Mouse (Mus musculus) embryonic facial prominence, embryonic 13.5 days (tissue): ENCODE results near the gene Satb2. TPM values are rescaled to one million over a fixed set of nuclear protein-coding genes. Genes with fewer than 3 reads are reported as not detected.

Experiments used
- ATAC-seq: fragments of 200-750 bp; cut with Nextera tagmentation; 2 replicates; pipeline ENCODE4 v1.8.0; 2017; ENCODE audit warnings: low read depth; ENCODE audit not compliant: insufficient number of reproducible peaks, insufficient read depth, low FRiP score, low TSS enrichment
- H3K27ac ChIP-seq: fragments of 300-500 bp; sonication (generic); 2 replicates; pipeline ENCODE4 v1.5.1; 2015; ENCODE audit warnings: moderate library complexity, mild to moderate bottlenecking, inconsistent platforms
- H3K27me3 ChIP-seq: fragments of 300-500 bp; sonication (generic); 2 replicates; pipeline ENCODE4 v1.6.1; 2015; ENCODE audit warnings: mild to moderate bottlenecking, inconsistent platforms
- H3K36me3 ChIP-seq: fragments of 300-500 bp; sonication (generic); 2 replicates; pipeline ENCODE4 v1.6.1; 2015; ENCODE audit warnings: mild to moderate bottlenecking, inconsistent platforms
- H3K4me1 ChIP-seq: fragments of 300-500 bp; sonication (generic); 2 replicates; pipeline ENCODE4 v1.6.1; 2015; ENCODE audit warnings: inconsistent platforms
- H3K4me2 ChIP-seq: fragments of 300-500 bp; sonication (generic); 2 replicates; pipeline ENCODE4 v1.6.1; 2015; ENCODE audit warnings: moderate library complexity, mild to moderate bottlenecking, inconsistent platforms
- H3K4me3 ChIP-seq: fragments of 300-500 bp; sonication (generic); 2 replicates; pipeline ENCODE4 v1.5.1; 2015; ENCODE audit warnings: mild to moderate bottlenecking, inconsistent platforms
- H3K9ac ChIP-seq: fragments of 300-500 bp; sonication (generic); 2 replicates; pipeline ENCODE4 v1.6.1; 2015; ENCODE audit warnings: mild to moderate bottlenecking, inconsistent platforms
- H3K9me3 ChIP-seq: fragments of 300-500 bp; sonication (generic); 2 replicates; pipeline ENCODE4 v1.6.1; 2016; ENCODE audit warnings: inconsistent platforms
- WGBS: fragments of 180-500 bp; shearing (Covaris S2); methylation state at CpG from one replicate; pipeline ENCODE4 v1.1.7; 2015; ENCODE audit warnings: mixed read lengths; 5-methylcytosine and 5-hydroxymethylcytosine counted together
- polyA plus RNA-seq: library from polyadenylated mRNA; unstranded; fragments of >200 nt; fragmentation: Nextera tagmentation; extraction: Ambion mirVana; gene quantifications from 2 replicates; pipeline ENCODE4 v1.2.1, GENCODE M21; 2015

Satb2 gene
- polyA plus RNA-seq, 1 experiment from 2014 or later: 23.9 TPM

DNA sequence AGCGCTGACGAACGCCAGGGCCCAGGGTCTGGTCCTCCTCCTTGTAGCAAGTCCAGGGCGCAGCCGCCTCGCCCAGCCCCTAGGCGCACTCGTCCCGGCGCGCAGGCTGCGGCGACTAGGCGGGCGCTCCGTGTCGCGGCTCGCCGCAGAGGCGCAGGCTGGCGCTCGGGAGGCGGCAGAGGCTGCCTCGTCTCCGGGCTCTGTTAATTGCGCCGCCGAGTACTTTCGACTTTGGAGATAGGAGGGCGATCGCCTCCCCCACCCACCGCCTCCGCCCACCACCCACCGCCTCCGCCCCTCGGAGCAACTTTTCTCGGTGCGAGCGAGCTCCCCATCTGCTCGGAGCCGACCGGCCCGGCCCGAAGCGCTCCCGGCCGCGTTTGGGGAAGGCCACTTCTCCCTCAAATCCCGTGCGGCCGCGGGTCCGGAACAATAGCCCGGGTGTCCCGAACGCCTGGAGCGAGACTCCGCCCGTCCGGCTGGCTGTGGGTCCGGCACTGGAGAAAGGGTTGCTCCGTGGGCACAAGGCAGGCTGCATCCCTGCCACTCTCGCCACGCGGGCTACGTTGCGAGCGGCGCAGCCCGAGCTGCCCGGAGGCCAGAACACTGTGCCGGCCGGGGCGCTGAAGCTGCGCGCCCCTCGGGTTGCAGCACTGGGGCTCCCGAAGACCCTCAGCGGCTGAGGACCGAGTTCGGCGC, 6.0 kb downstream of the Satb2 start:
- H3K9ac ChIP-seq: peak overlapping the region; percentile 98
- H3K27ac ChIP-seq: peak overlapping the region; percentile 98
- peak overlapping the region; percentile 86 for H3K4me3 ChIP-seq
- no peaks in the 10 kb centered on the region for H3K36me3 ChIP-seq
- H3K27me3 ChIP-seq: peaks cover 62% of the 10 kb centered on the region
- H3K4me2 ChIP-seq: peak overlapping the region; percentile 85
- WGBS: 1% methylated on average over 80 of the region's 83 CpGs
- peaks cover 24% of the 10 kb centered on the region for H3K4me1 ChIP-seq
- peak; percentile 64 for ATAC-seq
- H3K9me3 ChIP-seq: no peaks in the 10 kb centered on the region

DNA sequence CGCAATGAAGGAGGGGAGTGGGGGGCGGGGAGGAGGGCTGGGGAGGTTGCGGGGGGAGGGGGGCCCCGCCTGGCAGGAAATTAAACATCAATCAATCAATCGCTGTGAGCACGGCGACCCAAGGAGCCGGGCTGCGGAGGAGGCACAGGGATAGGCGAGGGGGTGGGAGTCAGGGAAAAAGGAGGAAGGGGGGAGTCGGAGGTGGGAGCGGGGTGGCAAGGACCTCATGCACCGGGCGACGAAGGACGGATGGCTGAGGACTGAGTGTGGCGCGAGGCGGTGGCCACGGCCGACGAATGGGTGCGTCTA, 6.6 kb downstream of the Satb2 start:
- peaks cover 57% of the 10 kb centered on the region for H3K27me3 ChIP-seq
- ATAC-seq: peak; percentile 39
- 0% methylated on average over 22 of the region's 23 CpGs for WGBS
- H3K9me3 ChIP-seq: no peaks in the 10 kb centered on the region
- H3K9ac ChIP-seq: peak overlapping the region; percentile 98
- H3K4me2 ChIP-seq: peak overlapping the region; percentile 85
- peak overlapping the region; percentile 86 for H3K4me3 ChIP-seq
- H3K36me3 ChIP-seq: no peaks in the 10 kb centered on the region
- peaks cover 19% of the 10 kb centered on the region for H3K4me1 ChIP-seq
- peak overlapping the region; percentile 98 for H3K27ac ChIP-seq

DNA sequence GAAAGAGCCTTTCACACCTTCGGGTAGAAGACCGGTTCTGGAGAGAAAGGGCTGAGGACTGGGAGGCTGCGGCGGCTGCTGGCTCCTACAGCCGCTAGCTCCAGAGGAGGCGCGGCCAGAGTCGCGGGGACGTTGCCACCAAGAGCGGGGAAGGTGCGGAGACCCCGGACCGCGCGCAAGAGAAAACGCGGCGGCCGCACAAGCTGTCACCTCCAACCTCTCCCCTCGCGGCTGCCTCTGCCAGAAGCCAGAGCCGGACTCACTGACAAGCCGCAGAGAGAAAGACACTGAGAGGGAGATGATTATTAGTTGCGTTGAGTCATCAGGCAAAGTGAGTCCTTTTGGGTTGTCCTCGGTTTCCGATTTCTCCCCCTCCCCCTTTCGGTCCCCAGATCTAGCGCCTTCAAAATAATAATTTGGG, 7.0 kb downstream of the Satb2 start:
- Histone ChIP-seq H3K27ac (peak overlapping the region; percentile 98), H3K36me3 (no peaks in the 10 kb centered on the region), H3K4me1 (peaks cover 15% of the 10 kb centered on the region), H3K9ac (peak overlapping the region; percentile 98), H3K27me3 (peaks cover 57% of the 10 kb centered on the region), H3K4me3 (peak overlapping the region; percentile 86), H3K9me3 (no peaks in the 10 kb centered on the region), H3K4me2 (peak overlapping the region; percentile 85)
- WGBS: under 1% methylated on average over 29 of the region's 29 CpGs
- no peak for ATAC-seq

DNA sequence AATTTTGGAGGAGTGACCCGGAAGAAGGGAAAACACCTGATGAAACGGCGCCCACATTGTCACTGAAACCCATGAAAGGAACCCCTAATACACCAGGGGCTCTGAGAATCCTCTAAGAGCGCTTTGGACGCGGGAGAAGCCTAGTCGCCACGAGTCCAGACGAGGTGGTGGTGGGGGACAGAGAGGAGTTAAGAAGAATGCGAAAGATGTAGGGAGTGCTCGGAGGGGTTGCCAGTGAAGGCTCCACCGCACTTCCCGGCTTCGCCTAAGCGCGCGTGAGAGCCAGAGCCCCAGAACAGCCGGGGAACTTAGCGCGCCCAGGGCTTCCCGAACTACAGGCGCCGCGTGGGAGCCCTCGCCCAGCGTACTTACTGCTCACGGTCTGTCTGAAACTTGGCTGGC, 7.7 kb downstream of the Satb2 start:
- peak overlapping the region; percentile 86 for H3K4me3 ChIP-seq
- H3K27me3 ChIP-seq: peaks cover 51% of the 10 kb centered on the region
- H3K9me3 ChIP-seq: no peaks in the 10 kb centered on the region
- H3K4me1 ChIP-seq: peaks cover 10% of the 10 kb centered on the region
- H3K27ac ChIP-seq: peak overlapping the region; percentile 98
- H3K9ac ChIP-seq: peak overlapping the region; percentile 98
- ATAC-seq: no peak
- WGBS: under 1% methylated on average over 27 of the region's 27 CpGs
- no peaks in the 10 kb centered on the region for H3K36me3 ChIP-seq
- H3K4me2 ChIP-seq: peak overlapping the region; percentile 85

DNA sequence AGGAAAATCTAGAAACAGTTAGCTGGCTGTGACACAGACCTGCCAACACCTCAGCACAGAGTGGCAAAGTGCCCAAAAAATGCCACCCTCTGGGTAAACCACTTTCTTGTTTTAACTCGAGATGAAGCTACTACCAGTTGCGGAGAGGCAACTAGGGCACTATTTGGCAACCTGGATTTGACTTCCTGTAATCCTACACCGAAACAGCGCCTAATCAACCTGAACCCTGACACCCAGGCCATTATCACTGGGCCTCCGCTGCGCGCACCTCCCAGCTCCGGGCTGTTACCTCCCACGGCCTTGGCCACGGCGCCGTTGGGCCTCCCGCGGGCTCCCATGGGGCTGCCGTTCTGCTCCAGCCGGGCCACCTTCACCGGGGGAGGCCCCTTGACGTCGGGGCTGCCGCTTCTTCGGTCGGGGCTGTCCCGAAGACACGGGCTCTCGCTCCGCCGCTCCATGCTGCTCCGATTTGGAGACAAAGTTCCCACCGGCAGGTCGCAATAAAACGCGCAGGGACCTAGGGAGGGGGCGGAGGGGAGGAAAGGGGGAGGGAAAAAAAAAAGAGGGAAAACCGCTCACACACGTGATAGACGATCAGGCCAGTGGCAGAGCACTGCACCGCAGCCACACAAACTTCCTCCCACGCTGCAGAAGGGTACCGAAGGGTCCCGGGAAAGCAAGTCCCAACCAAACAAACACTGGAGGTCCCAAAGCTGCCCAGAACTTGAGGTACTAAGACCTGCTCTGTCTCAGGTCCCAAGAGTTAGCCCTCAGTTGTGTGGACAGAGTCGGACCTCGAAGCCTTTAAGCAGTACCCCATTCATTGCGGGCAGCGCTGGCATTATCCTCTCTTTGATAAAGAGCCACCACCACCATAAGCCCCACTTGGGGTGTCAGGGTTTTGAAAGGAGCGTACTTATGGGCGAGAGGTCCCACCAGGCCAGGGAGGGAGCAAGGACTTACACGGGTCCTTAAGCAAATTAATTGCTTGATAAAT, 8.8 kb downstream of the Satb2 start:
- Histone ChIP-seq H3K4me2 (peak overlapping the region; percentile 85), H3K4me3 (peak overlapping the region; percentile 86), H3K27ac (peak overlapping the region; percentile 98), H3K9ac (peak overlapping the region; percentile 98), H3K36me3 (no peaks in the 10 kb centered on the region), H3K27me3 (peaks cover 45% of the 10 kb centered on the region), H3K9me3 (no peaks in the 10 kb centered on the region), H3K4me1 (peaks cover 10% of the 10 kb centered on the region)
- WGBS: 1% methylated on average over 47 of the region's 47 CpGs
- ATAC-seq: no peak; the same call in 1 of the 2 replicates

DNA sequence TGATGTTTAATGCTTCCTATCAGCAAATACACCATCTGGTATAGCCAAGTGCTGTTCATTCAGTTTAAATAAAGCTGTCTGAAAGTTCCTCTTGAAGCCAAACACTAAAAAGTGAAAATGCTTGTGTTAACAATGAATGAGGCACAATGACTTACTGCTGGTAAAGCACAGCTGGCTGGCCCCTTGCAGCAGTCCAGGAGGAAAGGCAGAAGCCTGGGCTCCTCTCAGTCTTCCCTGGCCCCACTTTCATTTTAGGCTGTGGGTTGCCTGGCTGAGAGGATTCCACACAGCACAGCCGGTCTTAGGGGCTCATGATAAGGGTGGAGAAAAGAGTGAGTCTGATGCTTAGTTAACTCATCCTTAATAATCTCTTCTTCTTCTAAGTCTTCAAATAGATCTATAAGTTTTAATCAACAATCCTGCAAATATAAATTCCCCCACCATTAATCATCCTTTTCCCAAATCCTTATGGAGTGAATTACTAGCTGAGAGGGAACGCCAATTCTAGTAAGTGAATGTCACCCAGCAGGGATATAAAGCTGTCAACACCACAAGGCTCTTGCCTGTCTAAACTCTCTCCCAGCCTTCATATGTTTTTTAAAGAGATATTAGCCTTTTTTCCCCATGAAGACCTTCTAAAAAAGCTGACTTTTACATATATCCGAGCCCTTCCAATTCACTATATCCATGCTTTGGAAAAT, 12.4 kb downstream of the Satb2 start:
- peaks cover 10% of the 10 kb centered on the region for H3K4me1 ChIP-seq
- peak overlapping the region; percentile 48 for H3K4me2 ChIP-seq
- no peaks in the 10 kb centered on the region for H3K36me3 ChIP-seq
- peaks cover 39% of the 10 kb centered on the region for H3K27me3 ChIP-seq
- peak overlapping the region; percentile 31 for H3K4me3 ChIP-seq
- ATAC-seq: no peak
- H3K27ac ChIP-seq: peak overlapping the region; percentile 40; the same call in 1 of the 2 replicates
- no peaks in the 10 kb centered on the region for H3K9me3 ChIP-seq
- 43% methylated on average over 3 of the region's 3 CpGs for WGBS
- peak overlapping the region; percentile 62 for H3K9ac ChIP-seq

DNA sequence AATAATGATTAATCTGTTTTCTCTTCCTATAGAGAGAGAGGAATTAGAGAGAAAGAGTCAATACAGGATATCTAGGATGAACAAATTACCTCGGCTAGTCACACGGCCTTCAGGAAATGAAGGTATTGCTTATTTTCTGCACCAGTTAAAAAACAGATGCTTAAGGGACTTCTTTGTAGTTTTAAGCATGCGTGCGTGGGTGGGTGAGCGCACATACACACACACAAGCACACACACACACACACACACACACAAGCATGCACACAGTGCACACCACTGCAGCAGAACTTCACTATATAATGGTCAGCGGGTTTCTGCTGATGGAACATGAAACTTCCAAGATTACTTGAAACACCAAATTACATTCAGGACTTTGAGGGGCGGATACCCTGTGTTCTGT, 14.0 kb downstream of the Satb2 start:
- Histone ChIP-seq H3K27me3 (peaks cover 24% of the 10 kb centered on the region), H3K27ac (peak overlapping the region; percentile 44), H3K9ac (no peak overlapping the region), H3K4me2 (peak overlapping the region; percentile 48), H3K4me1 (peaks cover 4% of the 10 kb centered on the region), H3K9me3 (no peaks in the 10 kb centered on the region), H3K36me3 (no peaks in the 10 kb centered on the region; the same call in 1 of the 2 replicates), H3K4me3 (peak overlapping the region; percentile 31; the same call in 1 of the 2 replicates)
- no peak for ATAC-seq
- 62% methylated on average over 7 of the region's 7 CpGs for WGBS

DNA sequence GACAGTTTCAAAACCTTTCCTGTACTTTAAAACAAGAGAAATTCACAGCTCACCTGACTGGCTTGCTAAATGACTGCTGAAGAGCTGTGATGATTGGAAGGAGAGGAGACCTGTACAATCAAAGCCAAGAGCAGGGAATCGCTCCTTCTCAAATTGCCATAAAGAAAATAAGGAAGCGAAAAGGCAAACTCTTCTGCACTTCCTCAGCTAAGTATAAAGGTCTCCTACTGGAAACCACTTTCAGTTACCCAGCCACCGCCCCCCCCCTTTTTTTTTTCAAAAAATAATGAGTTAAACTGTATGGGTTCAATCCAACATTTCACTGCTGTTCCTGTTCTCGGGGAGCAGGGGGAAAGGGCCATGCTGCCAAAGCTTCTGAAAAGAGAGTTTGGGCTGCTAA, 15.2 kb downstream of the Satb2 start:
- Histone ChIP-seq H3K36me3 (no peaks in the 10 kb centered on the region; the same call in 1 of the 2 replicates), H3K27ac (no peak overlapping the region), H3K4me3 (peak overlapping the region; percentile 4; the same call in 1 of the 2 replicates), H3K9ac (peak overlapping the region; percentile 33; the same call in 1 of the 2 replicates), H3K9me3 (no peaks in the 10 kb centered on the region), H3K4me2 (peak overlapping the region; percentile 28), H3K4me1 (no peaks in the 10 kb centered on the region), H3K27me3 (peaks cover 13% of the 10 kb centered on the region; the same call in 1 of the 2 replicates)
- 68% methylated on average over 4 of the region's 4 CpGs for WGBS
- ATAC-seq: no peak

DNA sequence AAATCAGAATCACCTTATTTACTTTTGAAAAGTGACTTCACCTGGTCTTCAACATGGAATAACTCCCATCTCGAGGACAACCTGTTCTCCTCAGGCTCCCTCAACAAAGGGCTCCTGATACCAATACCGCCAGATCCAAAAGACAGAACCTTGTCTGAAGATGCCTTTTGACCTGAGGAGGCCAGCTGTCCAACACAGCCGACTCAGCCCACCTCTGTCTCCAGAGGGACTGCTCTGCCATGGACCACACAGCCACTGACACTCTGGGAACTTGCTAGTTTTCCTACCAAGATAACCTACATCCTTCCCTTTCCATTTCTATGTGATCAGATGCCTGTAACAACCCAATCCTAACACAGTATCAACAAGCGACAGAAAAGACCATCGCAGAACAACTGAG, 19.5 kb downstream of the Satb2 start:
- 89% methylated on average over 5 of the region's 5 CpGs for WGBS
- no peaks in the 10 kb centered on the region; the same call in 1 of the 2 replicates for H3K36me3 ChIP-seq
- no peak for ATAC-seq
- peaks cover 16% of the 10 kb centered on the region for H3K4me1 ChIP-seq
- H3K4me3 ChIP-seq: no peak overlapping the region
- no peaks in the 10 kb centered on the region; the same call in 1 of the 2 replicates for H3K27me3 ChIP-seq
- H3K9me3 ChIP-seq: no peaks in the 10 kb centered on the region
- H3K27ac ChIP-seq: no peak overlapping the region
- no peak overlapping the region for H3K9ac ChIP-seq
- no peak overlapping the region for H3K4me2 ChIP-seq

DNA sequence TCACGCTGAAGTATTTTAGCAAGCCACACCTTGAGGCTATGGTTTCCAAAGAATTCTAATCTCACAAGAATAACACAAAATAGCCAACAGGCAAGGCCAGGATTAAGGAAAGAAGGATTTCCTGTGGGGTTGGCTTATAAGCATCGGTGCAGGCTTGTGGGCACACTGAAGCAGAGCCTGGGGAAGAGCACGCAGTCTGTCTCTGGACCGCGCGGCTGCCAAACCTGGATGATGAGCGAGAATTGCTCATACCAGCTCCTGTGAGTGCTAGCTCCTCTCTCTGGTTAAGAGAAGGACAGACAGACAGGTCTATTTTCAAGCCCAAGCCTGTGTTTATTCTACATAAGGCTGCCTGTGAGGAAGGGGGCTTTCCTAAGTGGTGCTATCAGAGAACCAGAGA, 20.5 kb downstream of the Satb2 start:
- WGBS: 70% methylated on average over 7 of the region's 7 CpGs
- Histone ChIP-seq H3K36me3 (no peaks in the 10 kb centered on the region; the same call in 1 of the 2 replicates), H3K9me3 (no peaks in the 10 kb centered on the region), H3K4me3 (no peak overlapping the region), H3K4me2 (no peak overlapping the region), H3K27ac (no peak overlapping the region), H3K9ac (no peak overlapping the region), H3K4me1 (peaks cover 19% of the 10 kb centered on the region), H3K27me3 (no peaks in the 10 kb centered on the region; the same call in 1 of the 2 replicates)
- no peak for ATAC-seq

DNA sequence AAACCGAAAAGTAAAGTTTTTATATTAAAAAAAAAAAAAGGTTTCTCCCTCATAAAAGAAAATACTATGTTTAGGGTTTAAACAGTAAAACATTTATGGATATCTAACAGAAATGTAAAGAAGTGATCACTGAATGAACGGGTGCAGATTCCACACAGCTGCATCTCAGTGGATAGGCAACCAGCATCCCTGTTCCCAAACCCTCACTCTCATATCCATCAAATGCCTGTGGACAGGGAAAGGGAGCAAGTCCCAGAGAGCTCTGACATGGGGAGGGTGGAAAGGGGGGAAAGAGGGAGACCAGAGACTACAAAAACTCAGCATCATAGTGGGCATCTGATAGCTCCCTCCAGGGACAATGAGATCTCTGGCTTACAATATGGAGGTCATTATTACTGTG, 21.6 kb downstream of the Satb2 start:
- Histone ChIP-seq H3K4me1 (peaks cover 20% of the 10 kb centered on the region), H3K36me3 (no peaks in the 10 kb centered on the region; the same call in 1 of the 2 replicates), H3K4me3 (no peak overlapping the region), H3K9me3 (no peaks in the 10 kb centered on the region), H3K4me2 (no peak overlapping the region), H3K9ac (no peak overlapping the region), H3K27me3 (no peaks in the 10 kb centered on the region; the same call in 1 of the 2 replicates), H3K27ac (no peak overlapping the region)
- ATAC-seq: no peak
- 74% methylated on average over 2 of the region's 2 CpGs for WGBS
